8 mouse cellular contexts compared by ENCODE assay signal in the genomic region with DNA sequence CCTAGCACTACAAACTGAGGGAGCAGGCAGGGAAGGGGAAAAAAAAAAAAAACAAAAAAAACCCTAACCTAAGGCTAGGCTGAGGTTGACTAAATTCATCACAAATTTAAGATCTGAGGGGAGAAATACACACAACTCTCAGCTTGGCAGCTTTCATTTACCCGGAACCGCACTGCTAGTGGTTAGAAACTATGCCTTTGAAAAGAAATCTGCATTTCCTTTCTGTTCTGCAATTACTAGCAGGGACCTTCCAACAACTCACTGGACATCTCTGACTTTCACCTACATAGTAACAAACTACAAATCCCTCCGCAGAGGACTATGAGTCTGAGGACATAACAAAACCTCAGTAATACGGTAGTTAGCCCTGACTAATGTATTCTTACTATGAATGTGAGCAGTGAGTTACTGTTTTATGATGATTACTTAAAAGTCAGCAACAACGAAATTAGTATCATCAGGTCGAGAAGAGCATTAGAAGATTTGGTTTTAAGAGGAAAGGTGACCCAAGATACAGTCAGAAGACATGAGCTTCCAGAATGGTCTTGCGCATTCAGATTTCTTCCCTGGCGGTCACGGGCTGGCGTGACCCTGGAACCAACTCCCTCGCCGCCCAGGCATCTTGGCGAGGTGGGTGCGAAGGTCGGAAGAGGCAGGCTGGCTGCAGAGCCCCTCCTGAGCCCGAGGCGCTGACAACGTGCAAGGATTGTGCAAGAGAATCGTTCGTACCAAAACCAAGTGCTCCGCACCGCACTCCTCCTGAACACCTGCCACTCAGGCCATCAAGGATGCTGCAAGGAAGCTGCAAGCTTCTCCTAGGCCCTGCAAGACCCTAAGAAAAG. TPM values are rescaled to one million over a fixed set of nuclear protein-coding genes. Genes with fewer than 3 reads are reported as not detected.
DNase-seq lines count a peak whose midpoint lies in the region; ATAC-seq and TF ChIP-seq lines count a peak whose summit lies in the region.

No protein-coding gene starts in this region.

- no peaks in the 10 kb centered on the region for H3K9me3 ChIP-seq in intestine, embryonic 14.5 days (ENCODE audit: control insufficient read depth, low read length)

- no peak for TF ChIP-seq CTCF in spleen, adult 2 months (IDR thresholded peaks at IDR 0.05; ENCODE audit: extremely low read depth, insufficient read depth, insufficient read length, insufficient replicate concordance)

- peak overlapping the region; percentile 88 for H3K4me2 ChIP-seq in intestine, embryonic 14.5 days (ENCODE audit: low read length)

- peak; percentile 42 for DNase-seq in CD4-positive, CD25-positive, alpha-beta regulatory T cell, adult 2 months (ENCODE audit: low read depth, low spot score)
- no peak for DNase-seq in spleen, adult 2 months (ENCODE audit: low read depth in 1 of 2, low spot score in 2 of 2)
- DNase-seq in spleen, postnatal 14 days (ENCODE audit: low spot score in 2 of 2), result no peak
- no peak for DNase-seq in intestine, embryonic 14.5 days (ENCODE audit: low spot score)
- DNase-seq in naive thymus-derived CD4-positive, alpha-beta T cell, adult 2 months (ENCODE audit: low read depth), result peak; percentile 70
- no peak for DNase-seq in urinary bladder, postnatal 4 days (ENCODE audit: low spot score in 2 of 2)
- no peak for DNase-seq in thymus, postnatal 14 days

- no peaks in the 10 kb centered on the region; the same call in 1 of the 2 replicates for H3K4me1 ChIP-seq in spleen, adult 2 months (ENCODE audit: control insufficient read depth, insufficient read depth, insufficient read length)
- H3K4me1 ChIP-seq in intestine, embryonic 14.5 days (replicated peaks; ENCODE audit: control insufficient read depth, insufficient read depth, low read length), result peaks cover 26% of the 10 kb centered on the region

- peak overlapping the region; percentile 78 for H3K4me3 ChIP-seq in spleen, adult 2 months (ENCODE audit: extremely low read depth, insufficient read depth, insufficient read length)
- H3K4me3 ChIP-seq in intestine, embryonic 14.5 days (ENCODE audit: low read depth, low read length), result peak overlapping the region; percentile 92

- under 1% methylated on average over 22 of the region's 22 CpGs for WGBS in spleen, adult 2 months
- 4% methylated on average over 22 of the region's 22 CpGs for WGBS in intestine, embryonic 14.5 days

- H3K27ac ChIP-seq in spleen, adult 2 months (ENCODE audit: insufficient read depth, low read length), result peak overlapping the region; percentile 87
- peak overlapping the region; percentile 91 for H3K27ac ChIP-seq in intestine, embryonic 14.5 days (ENCODE audit: low read depth)

- H3K9ac ChIP-seq in intestine, embryonic 14.5 days (ENCODE audit: low read length), result peak overlapping the region; percentile 74

- no peaks in the 10 kb centered on the region for H3K27me3 ChIP-seq in spleen, adult 2 months (ENCODE audit: control insufficient read depth, insufficient read depth, low read length)
- H3K27me3 ChIP-seq in intestine, embryonic 14.5 days (replicated peaks; ENCODE audit: control insufficient read depth, insufficient read depth, low read length), result no peaks in the 10 kb centered on the region

- no peak for ATAC-seq in CD4-positive, CD25-positive, alpha-beta regulatory T cell, adult 4 months
- ATAC-seq in intestine, embryonic 14.5 days (replicated peaks; ENCODE audit: low FRiP score, low TSS enrichment, low read depth), result no peak; the same call in 1 of the 2 replicates

- no peak for TF ChIP-seq POLR2A in spleen, adult 2 months (IDR thresholded peaks at IDR 0.05; ENCODE audit: low read depth, low read length)

- H3K36me3 ChIP-seq in spleen, adult 2 months (ENCODE audit: control insufficient read depth, insufficient read depth, low read length), result no peaks in the 10 kb centered on the region
- H3K36me3 ChIP-seq in intestine, embryonic 14.5 days (ENCODE audit: control insufficient read depth, insufficient read depth, low read length), result 0 out of 2 replicates have a peak, but pooled peaks cover 6% of the 10 kb centered on the region

RNA-seq across cellular contexts. Expression of gene Tecr, which starts 14.2 kb away (rescaled TPM):
- polyA plus RNA-seq in CD4-positive, CD25-positive, alpha-beta regulatory T cell, adult 4 months (2017; shearing (Covaris generic)), result 100 to 1,000 TPM; 408 to 507 TPM
- 309 and 381 TPM in 2 replicates for polyA plus RNA-seq in spleen, adult 2 months (2012; rRNA removed)
- polyA plus RNA-seq in intestine, embryonic 14.5 days (2014; fragmentation: Nextera tagmentation; extraction: Ambion mirVana), result 660 and 684 TPM in 2 replicates

RNA-seq across cellular contexts. Expression of gene Dnajb1, which starts 14.4 kb away (rescaled TPM):
- polyA plus RNA-seq in CD4-positive, CD25-positive, alpha-beta regulatory T cell, adult 4 months (2017; shearing (Covaris generic)), result 10 to 100 TPM; 44.9 to 62.3 TPM
- 24.9 and 30.8 TPM in 2 replicates for polyA plus RNA-seq in spleen, adult 2 months (2012; rRNA removed)
- 46.5 and 48.7 TPM in 2 replicates for polyA plus RNA-seq in intestine, embryonic 14.5 days (2014; fragmentation: Nextera tagmentation; extraction: Ambion mirVana)

RNA-seq across cellular contexts. Expression of gene Ndufb7, which starts 27.1 kb away (rescaled TPM):
- polyA plus RNA-seq in CD4-positive, CD25-positive, alpha-beta regulatory T cell, adult 4 months (2017; shearing (Covaris generic)), result 100 to 1,000 TPM; 277 to 291 TPM
- 169 and 246 TPM in 2 replicates for polyA plus RNA-seq in spleen, adult 2 months (2012; rRNA removed)
- 364 and 372 TPM in 2 replicates for polyA plus RNA-seq in intestine, embryonic 14.5 days (2014; fragmentation: Nextera tagmentation; extraction: Ambion mirVana)

RNA-seq across cellular contexts. Expression of gene Olfr370, which starts 58.0 kb away (rescaled TPM):
- polyA plus RNA-seq in CD4-positive, CD25-positive, alpha-beta regulatory T cell, adult 4 months (2017; shearing (Covaris generic)), result under 1 TPM in 1 of 2 experiments, not detected in 1; 0.07 TPM
- not detected in 2 replicates for polyA plus RNA-seq in spleen, adult 2 months (2012; rRNA removed)
- polyA plus RNA-seq in intestine, embryonic 14.5 days (2014; fragmentation: Nextera tagmentation; extraction: Ambion mirVana), result not detected in 2 replicates

RNA-seq across cellular contexts. Expression of gene Gipc1, which starts 58.9 kb away (rescaled TPM):
- polyA plus RNA-seq in CD4-positive, CD25-positive, alpha-beta regulatory T cell, adult 4 months (2017; shearing (Covaris generic)), result 10 to 100 TPM; 14.8 to 21.9 TPM
- 27.7 and 32.5 TPM in 2 replicates for polyA plus RNA-seq in spleen, adult 2 months (2012; rRNA removed)
- 158 and 160 TPM in 2 replicates for polyA plus RNA-seq in intestine, embryonic 14.5 days (2014; fragmentation: Nextera tagmentation; extraction: Ambion mirVana)

Comparison
In these comparisons a context has a peak if more than half of its experiments do, and no peak if none do; other contexts are left out.
1. DNase-seq: peak in CD4-positive, CD25-positive, alpha-beta regulatory T cell, adult 2 months (single experiment) and naive thymus-derived CD4-positive, alpha-beta T cell, adult 2 months (single experiment); none in spleen, adult 2 months (0 of 2), spleen, postnatal 14 days (0 of 2), intestine, embryonic 14.5 days (single experiment), urinary bladder, postnatal 4 days (0 of 2) and thymus, postnatal 14 days (single experiment).